ENCODE assay signal across 12 mouse cellular contexts in genomic region chr13:15395694-15396093, GRCm38 (mm10).
A peak's percentile ranks its signal among the peaks of the same experiment; 100 is the strongest.
DNase-seq lines count a peak whose midpoint lies in the region; ATAC-seq and TF ChIP-seq lines count a peak whose summit lies in the region.
"Had no signal": no experiment of that assay in that cellular context is flagged by ENCODE, and none has a peak within 500 bp of the region (broad histone marks: within the 10 kb centered on the region; RNA-seq: fewer than 3 reads in every experiment).

No protein-coding gene starts in this region.

- WGBS in embryonic facial prominence, embryonic 11.5 days, result 17% methylated on average over 7 of the region's 7 CpGs
- WGBS in forebrain, embryonic 16.5 days, result 13% methylated on average over 7 of the region's 7 CpGs
- WGBS in limb, embryonic 10.5 days, result 34% methylated on average over 7 of the region's 7 CpGs
- WGBS in midbrain, postnatal 0 days, result 11% methylated on average over 7 of the region's 7 CpGs

- H3K27me3 ChIP-seq in embryonic facial prominence, embryonic 11.5 days (ENCODE audit: control insufficient read depth, insufficient read depth, low read length), result no peaks in the 10 kb centered on the region
- no peaks in the 10 kb centered on the region for H3K27me3 ChIP-seq in forebrain, embryonic 16.5 days (replicated peaks; ENCODE audit: control insufficient read depth, insufficient read depth, low read length)
- no peaks in the 10 kb centered on the region for H3K27me3 ChIP-seq in limb, embryonic 10.5 days (ENCODE audit: low read depth, poor library complexity, severe bottlenecking)
- H3K27me3 ChIP-seq in midbrain, postnatal 0 days (ENCODE audit: insufficient read depth, low read length), result no peaks in the 10 kb centered on the region
- H3K27me3 ChIP-seq: intestine, embryonic 15.5 days; liver, embryonic 15.5 days had no signal

- peak; percentile 30; the same call in 1 of the 2 replicates for ATAC-seq in embryonic facial prominence, embryonic 11.5 days (replicated peaks; ENCODE audit: insufficient number of reproducible peaks, low FRiP score, low TSS enrichment, low read depth)
- peak; percentile 65; the same call in 1 of the 2 replicates for ATAC-seq in forebrain, embryonic 16.5 days
- ATAC-seq in midbrain, postnatal 0 days (ENCODE audit: low FRiP score), result peak; percentile 81
- ATAC-seq: intestine, embryonic 15.5 days had no signal

- H3K4me1 ChIP-seq in embryonic facial prominence, embryonic 11.5 days (ENCODE audit: control insufficient read depth, insufficient read depth, low read length), result no peaks in the 10 kb centered on the region; the same call in 1 of the 2 replicates
- H3K4me1 ChIP-seq in forebrain, embryonic 16.5 days (replicated peaks; ENCODE audit: control insufficient read depth, insufficient read depth, low read length), result no peaks in the 10 kb centered on the region
- peaks cover 16% of the 10 kb centered on the region for H3K4me1 ChIP-seq in limb, embryonic 10.5 days
- H3K4me1 ChIP-seq in midbrain, postnatal 0 days (ENCODE audit: insufficient read depth, low read length), result no peaks in the 10 kb centered on the region
- H3K4me1 ChIP-seq: intestine, embryonic 15.5 days; liver, embryonic 15.5 days had no signal

- H3K9me3 ChIP-seq in embryonic facial prominence, embryonic 11.5 days (replicated peaks; ENCODE audit: control insufficient read depth, low read length), result no peaks in the 10 kb centered on the region
- no peaks in the 10 kb centered on the region for H3K9me3 ChIP-seq in forebrain, embryonic 16.5 days (ENCODE audit: control insufficient read depth, low read length)
- no peaks in the 10 kb centered on the region for H3K9me3 ChIP-seq in limb, embryonic 10.5 days (replicated peaks)
- no peaks in the 10 kb centered on the region for H3K9me3 ChIP-seq in midbrain, postnatal 0 days (ENCODE audit: low read length)
- H3K9me3 ChIP-seq: intestine, embryonic 15.5 days; liver, embryonic 15.5 days had no signal

- H3K4me3 ChIP-seq in embryonic facial prominence, embryonic 11.5 days (ENCODE audit: low read depth, low read length), result no peak overlapping the region
- no peak overlapping the region for H3K4me3 ChIP-seq in forebrain, embryonic 16.5 days (replicated peaks; ENCODE audit: low read length)
- H3K4me3 ChIP-seq in limb, embryonic 10.5 days, result no peak overlapping the region; the same call in 1 of the 2 replicates
- H3K4me3 ChIP-seq in midbrain, postnatal 0 days (ENCODE audit: low read depth, low read length), result no peak overlapping the region
- H3K4me3 ChIP-seq: intestine, embryonic 15.5 days; liver, embryonic 15.5 days had no signal

- TF ChIP-seq CTCF in midbrain, postnatal 0 days (IDR thresholded peaks at IDR 0.05), result no peak

- DNase-seq in embryonic facial prominence, embryonic 11.5 days (ENCODE audit: low spot score), result no peak
- no peak for DNase-seq in limb, embryonic 10.5 days (ENCODE audit: low spot score)
- DNase-seq in midbrain, postnatal 0 days (ENCODE audit: low spot score), result peak; percentile 19
- no peak for DNase-seq in urinary bladder, postnatal 14 days (ENCODE audit: low spot score)
- no peak for DNase-seq in thymus, postnatal 25 days
- DNase-seq in heart, adult 11 months, result no peak
- DNase-seq in adrenal gland, adult 18-20 months (ENCODE audit: low spot score in 2 of 2), result no peak
- DNase-seq: cerebellum, postnatal 36 days had no signal

- no peaks in the 10 kb centered on the region for H3K36me3 ChIP-seq in embryonic facial prominence, embryonic 11.5 days (replicated peaks; ENCODE audit: control insufficient read depth, insufficient read depth, low read depth, low read length)
- H3K36me3 ChIP-seq in forebrain, embryonic 16.5 days (ENCODE audit: control insufficient read depth, insufficient read depth), result no peaks in the 10 kb centered on the region
- H3K36me3 ChIP-seq in limb, embryonic 10.5 days, result no peaks in the 10 kb centered on the region
- no peaks in the 10 kb centered on the region for H3K36me3 ChIP-seq in midbrain, postnatal 0 days (ENCODE audit: insufficient read depth, low read length)
- H3K36me3 ChIP-seq: intestine, embryonic 15.5 days; liver, embryonic 15.5 days had no signal

- H3K4me2 ChIP-seq in embryonic facial prominence, embryonic 11.5 days (ENCODE audit: low read depth, low read length), result no peak overlapping the region; the same call in 1 of the 2 replicates
- no peak overlapping the region for H3K4me2 ChIP-seq in forebrain, embryonic 16.5 days (ENCODE audit: low read length)
- H3K4me2 ChIP-seq in midbrain, postnatal 0 days (ENCODE audit: low read depth, low read length, poor library complexity, severe bottlenecking), result no peak overlapping the region; the same call in 1 of the 2 replicates
- H3K4me2 ChIP-seq: intestine, embryonic 15.5 days; liver, embryonic 15.5 days had no signal

- no peak overlapping the region for H3K27ac ChIP-seq in embryonic facial prominence, embryonic 11.5 days (replicated peaks; ENCODE audit: low read depth, low read length)
- H3K27ac ChIP-seq in forebrain, embryonic 16.5 days (ENCODE audit: low read length), result no peak overlapping the region
- H3K27ac ChIP-seq in limb, embryonic 10.5 days, result peak overlapping the region; percentile 14; the same call in 1 of the 2 replicates
- no peak overlapping the region for H3K27ac ChIP-seq in midbrain, postnatal 0 days (ENCODE audit: low read depth, low read length)
- H3K27ac ChIP-seq: intestine, embryonic 15.5 days; kidney, postnatal 0 days; liver, embryonic 15.5 days had no signal

- no peak overlapping the region for H3K9ac ChIP-seq in embryonic facial prominence, embryonic 11.5 days (replicated peaks; ENCODE audit: low read length)
- H3K9ac ChIP-seq in forebrain, embryonic 16.5 days (replicated peaks; ENCODE audit: low read depth, low read length), result no peak overlapping the region
- no peak overlapping the region for H3K9ac ChIP-seq in midbrain, postnatal 0 days (replicated peaks; ENCODE audit: low read length, poor library complexity, severe bottlenecking)
- H3K9ac ChIP-seq: intestine, embryonic 15.5 days; liver, embryonic 15.5 days had no signal

Comparison
In these comparisons a context has a peak if more than half of its experiments do, and no peak if none do; other contexts are left out.
1. ATAC-seq: peak in every context shown above with its lines; median percentile 81 in midbrain, postnatal 0 days; 65 in forebrain, embryonic 16.5 days; 30 in embryonic facial prominence, embryonic 11.5 days.